Mouse (Mus musculus) regulatory T cell (primary cell): ENCODE data around the gene Grin3b.

ENCODE experiments used
- in situ Hi-C: fragments of 300-600 bp; cut with MboI, MseI; formaldehyde crosslinking; loops from one replicate; pipeline ENCODE4 v1.15.1; 2025; ENCODE audit warnings: high pct_unique_total_duplicates

The Grin3b gene

DNA sequence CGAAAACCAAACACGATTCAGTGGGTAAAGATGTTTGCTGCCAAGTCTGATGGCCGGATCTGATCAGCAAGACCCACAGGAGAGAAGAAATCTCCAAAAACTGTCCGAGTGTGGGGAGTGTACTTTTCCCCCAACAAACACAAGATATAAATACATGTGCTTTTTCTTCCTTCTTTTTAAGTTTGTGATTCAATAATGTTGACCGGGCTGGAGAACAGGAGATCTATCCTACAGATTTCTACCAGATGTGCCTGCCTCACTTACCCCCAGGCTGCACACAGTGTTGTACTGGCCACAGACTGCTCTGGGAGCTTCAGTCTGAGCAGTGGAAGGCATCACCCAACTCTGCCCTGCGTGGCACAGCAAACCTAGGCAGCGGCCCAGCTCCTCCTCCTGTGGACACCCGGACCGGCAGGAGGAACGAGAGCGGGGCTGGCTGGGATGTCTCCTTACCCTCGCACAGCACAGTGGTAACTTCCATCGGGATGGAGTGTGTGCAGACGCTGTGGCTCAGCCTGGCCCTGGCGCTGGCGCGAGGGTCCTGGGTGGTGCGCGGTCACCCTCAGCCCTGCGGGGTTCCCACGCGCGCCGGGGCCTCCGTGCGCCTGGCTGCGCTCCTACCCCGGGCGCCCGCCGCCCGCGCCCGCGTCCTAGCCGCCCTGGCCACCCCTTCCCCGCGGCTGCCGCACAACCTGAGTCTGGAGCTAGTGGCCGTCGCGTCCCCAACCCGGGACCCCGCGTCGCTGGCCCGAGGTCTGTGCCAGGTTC lies at the start of gene Grin3b:
Grin3b (plus strand) TSS at position 301 of the 768 bp plus-strand sequence.
- in situ Hi-C loops = no loop called here

DNA sequence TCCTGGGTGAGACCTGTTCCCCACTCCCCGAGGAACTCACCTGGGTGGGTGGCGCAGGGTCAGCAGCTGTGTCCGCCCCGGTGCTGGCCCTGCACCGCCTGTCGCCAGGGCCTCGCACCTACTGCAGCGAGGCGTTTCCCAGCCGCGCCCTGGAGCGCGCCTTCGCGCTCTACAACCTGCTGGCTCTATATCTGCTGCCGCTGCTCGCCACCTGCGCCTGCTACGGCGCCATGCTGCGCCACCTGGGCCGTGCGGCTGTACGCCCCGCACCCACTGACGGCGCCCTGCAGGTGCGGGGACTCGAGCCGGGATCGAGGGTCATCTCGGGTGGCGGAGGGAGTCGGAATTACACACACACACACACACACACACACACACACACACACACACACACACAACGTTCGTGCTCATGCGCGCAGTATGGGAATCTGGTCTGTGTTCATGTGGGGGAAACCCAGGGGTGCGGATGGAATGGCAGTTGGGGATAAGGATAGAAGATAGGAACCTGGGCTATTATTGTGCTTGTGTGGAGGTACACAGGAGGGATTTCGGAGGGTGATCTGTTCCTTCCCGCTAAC lies 49.5 kb upstream of the Grin3b start, which contains the start of gene R3hdm4:
R3hdm4 (minus strand) TSS at position 251 of the 578 bp plus-strand sequence.
- in situ Hi-C loops = loop anchor here (5.0 kb wide), 1 partner anchor 89 kb away; no protein-coding TSS in a partner anchor

DNA sequence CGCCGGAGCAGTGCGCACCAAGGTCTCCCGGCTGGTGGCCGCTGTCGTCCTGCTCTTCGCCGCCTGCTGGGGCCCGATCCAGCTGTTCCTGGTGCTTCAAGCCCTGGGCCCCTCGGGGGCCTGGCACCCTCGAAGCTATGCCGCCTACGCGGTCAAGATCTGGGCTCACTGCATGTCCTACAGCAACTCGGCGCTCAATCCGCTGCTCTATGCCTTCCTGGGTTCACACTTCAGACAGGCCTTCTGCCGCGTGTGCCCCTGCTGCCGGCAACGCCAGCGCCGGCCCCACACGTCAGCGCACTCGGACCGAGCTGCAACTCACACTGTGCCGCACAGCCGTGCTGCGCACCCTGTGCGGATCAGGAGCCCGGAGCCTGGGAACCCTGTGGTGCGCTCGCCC lies 48.9 kb upstream of the Grin3b start:
- in situ Hi-C loops = loop anchor here (5.0 kb wide), 1 partner anchor 89 kb away; no protein-coding TSS in a partner anchor

DNA sequence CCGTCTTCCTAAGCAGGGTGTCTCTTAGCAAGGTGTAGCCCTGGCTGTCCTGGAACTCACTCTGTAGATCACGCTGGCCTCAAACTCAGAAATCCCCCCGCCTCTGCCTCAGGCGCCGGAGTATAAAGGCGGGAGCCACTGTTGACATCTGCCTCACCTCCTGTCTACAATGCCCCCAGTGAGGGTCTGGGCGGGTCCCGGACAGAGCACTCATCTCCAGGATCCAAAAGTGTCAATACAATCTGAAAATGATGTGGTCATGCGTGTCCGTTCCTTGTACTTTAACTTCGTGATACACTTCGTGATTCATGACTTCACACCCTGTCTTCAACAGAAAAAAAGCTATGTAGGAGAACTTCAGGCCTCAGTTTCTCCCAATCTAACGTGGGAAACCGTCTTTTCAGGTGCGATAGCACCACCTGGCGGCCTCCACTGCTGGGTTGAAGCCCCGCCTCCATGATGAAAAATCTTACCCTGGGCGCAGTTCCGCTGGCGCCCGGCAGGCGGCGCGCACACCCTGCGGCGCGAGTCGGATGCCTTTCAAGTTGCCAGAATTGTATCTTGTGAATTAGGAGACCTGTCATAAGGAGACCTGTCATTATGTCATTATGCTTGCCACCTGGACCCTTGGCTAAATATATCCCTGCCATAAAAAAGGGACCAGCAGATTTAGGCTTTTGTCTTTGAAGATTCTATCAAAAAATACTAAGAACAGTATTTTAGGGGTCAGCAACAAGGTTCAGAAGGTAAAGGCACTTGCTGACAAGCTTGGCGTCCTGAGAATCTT lies 45.3 kb upstream of the Grin3b start:
- in situ Hi-C loops = loop anchor here (5.0 kb wide), 1 partner anchor 93 kb away; no protein-coding TSS in a partner anchor

DNA sequence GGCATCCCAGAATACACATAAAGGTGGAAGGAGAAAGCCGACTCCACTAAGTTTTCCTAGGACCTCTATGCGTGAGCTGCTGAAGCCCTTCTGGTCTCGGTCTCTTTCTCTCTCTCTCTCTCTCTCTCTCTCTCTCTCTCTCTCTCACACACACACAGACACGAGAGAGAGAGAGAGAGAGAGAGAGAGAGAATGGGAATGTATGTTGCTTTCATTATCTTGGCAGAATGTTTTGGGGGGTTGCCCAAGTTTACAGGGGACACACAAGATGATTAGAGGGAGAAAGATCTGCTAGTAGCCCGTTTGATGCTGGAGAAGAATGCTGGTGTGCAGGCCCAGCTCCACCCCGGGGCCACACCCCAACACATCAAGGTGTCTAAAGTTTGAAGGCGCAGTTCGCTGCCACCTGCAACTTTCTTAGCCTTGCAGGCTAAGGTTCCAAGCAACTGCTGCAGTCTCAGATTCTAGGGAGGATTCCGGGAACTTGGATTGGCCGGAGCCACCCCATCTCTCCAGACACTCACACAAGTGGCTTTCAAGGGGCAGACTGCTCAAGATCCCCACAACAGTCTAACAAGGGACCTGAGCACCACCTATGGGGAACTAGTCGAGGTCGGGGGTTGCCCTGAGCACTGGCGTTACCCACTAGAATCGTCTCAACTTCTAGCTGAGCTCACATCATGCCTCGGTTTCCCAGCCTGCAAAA lies 44.6 kb upstream of the Grin3b start:
- in situ Hi-C loops = no loop called here

DNA sequence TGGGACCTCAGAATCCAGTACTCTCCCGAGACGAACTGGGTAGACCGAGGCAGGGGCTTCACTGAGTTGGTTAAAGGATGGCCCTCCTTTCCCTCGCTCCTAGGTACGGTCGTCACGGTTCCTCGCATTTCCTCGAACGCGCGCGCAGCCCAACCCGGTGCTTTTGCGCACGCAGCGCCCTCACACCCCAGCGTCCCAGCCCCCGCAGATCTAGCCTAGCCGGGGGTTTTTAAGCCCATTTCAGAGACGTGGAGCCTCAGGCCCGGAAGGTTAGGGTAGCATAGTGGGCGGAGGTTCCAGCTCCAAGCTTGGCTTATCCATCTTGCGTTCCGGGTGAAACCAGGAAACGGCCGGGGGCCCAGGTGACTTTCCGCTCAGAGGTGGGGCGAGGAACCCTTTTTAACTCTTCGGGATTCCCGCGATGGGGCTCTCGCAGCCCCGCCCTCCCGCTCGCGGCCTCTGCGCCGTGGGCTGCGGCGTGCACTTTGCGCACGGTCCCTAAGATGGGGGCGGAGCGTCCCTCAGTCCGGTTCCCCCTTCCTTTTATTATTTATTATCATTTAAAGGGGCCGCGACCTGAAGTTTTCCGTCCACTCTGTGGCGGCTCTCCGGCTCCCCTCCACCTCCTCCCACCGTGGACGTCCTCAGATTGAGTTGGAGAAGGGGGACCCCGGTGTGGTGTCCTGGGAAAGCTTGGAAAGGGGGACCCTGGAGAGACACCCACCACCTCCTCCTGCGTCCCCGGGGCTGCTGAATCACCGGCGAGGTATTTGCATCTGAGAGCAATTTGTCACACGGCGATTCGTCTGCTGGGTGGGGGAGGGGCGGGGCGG lies 43.8 kb upstream of the Grin3b start, which contains the start of gene Arid3a:
Arid3a (plus strand) TSS at position 553 of the 833 bp plus-strand sequence.
- in situ Hi-C loops = no loop called here

DNA sequence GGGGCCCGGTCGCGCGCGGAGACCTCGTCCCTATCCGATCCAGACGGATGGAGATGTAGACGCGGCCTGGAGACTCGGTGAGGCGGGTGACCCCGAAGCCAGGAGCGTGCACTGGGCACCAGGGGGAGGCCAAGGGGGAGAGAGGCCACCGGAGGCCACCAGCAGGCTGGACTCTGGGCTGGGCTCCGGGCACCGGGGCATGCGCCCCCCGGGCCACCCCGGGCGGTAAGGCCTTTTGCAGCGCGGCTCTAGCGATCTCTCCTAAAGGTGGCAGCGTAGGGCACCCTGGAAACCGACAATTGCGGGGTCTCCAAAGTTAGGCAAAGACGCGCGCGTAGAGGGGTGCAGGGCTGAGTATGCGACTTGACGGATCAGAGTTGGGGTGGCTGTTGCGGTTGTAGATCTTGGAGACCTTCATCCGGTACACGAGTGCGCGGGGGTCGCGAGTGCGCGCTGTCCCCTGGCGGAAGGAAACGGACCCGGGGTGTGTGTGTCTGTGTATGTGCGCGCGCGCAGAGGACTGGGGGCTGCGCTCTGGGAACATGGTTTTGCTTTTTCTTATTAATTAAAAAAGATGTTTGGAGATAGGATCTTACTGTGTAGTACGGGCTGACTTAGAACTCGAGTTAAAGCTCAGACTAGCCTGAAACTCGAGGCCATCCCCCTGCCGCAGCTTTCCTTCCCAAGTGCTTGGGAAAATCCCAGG lies 43.0 kb upstream of the Grin3b start:
- in situ Hi-C loops = no loop called here

DNA sequence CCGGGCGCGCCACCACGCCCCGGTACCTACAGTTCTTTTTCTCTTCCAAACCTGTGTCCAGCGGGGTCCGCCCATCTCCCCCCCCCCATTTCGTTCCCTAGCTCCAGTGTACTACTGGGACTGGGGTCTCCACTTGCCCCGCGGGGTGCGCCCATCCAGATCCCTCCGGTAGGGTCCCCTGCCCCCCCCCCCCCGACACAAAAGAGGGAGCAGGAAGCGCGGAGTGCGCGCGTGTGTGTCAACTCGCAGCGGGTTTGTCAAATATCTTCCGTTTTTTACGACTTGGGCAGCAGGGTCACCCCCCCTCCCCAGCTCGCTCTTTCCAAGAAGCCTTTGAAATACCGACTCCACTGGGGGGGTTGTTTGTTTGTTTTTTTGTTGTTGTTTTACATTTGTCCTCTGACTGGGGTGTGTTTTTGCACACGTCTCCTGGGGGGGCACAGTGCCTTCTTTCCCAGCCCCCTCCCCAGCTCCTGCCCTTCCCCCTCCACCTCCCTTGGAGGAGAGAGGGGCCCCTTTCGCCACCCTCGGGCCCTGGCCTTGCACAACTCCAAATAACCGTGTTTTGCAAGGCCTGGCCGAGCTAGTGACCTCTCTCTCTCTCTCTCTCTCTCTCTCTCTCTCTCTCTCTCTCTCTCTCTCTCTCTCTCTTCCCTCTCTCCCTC lies 42.4 kb upstream of the Grin3b start:
- in situ Hi-C loops = no loop called here

DNA sequence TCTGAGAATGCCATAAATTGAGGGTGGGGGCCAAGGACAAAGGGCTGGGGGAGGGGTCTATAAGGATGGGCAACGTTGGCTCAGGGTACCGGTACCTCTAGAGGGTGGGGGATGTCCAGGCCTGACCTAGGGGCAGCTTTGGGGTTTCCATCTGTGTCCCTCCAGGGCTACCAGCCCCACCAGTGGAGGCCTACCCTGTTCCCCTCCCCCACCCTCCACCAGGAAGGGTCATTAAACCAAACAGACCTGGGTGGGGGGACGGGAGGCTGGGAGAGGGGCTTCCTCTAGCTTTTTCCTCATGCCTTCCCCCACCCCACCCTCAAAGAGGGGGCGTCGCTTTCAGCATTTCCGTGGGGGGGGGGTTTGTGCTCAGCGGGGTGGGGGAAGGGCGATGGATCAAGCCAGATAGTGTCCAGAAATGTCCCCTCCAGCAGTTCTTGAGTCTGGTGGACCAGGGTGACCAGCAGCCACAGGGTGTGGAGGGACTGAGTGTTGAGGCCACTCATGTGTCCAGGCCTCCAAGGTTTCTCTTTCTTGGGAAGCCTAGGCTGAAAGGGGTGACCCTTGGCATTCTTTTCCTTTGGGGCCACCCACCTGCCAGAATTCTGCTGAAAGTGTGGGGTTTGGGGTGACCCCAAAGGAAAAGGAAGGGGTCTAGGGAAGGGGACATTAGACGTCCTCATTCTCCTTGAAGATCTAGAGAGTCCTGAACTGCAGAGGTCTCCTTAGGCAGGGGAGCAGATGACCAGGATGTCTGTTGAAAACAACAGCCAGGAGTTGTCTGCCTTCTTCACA lies 41.4 kb upstream of the Grin3b start:
- in situ Hi-C loops = no loop called here

DNA sequence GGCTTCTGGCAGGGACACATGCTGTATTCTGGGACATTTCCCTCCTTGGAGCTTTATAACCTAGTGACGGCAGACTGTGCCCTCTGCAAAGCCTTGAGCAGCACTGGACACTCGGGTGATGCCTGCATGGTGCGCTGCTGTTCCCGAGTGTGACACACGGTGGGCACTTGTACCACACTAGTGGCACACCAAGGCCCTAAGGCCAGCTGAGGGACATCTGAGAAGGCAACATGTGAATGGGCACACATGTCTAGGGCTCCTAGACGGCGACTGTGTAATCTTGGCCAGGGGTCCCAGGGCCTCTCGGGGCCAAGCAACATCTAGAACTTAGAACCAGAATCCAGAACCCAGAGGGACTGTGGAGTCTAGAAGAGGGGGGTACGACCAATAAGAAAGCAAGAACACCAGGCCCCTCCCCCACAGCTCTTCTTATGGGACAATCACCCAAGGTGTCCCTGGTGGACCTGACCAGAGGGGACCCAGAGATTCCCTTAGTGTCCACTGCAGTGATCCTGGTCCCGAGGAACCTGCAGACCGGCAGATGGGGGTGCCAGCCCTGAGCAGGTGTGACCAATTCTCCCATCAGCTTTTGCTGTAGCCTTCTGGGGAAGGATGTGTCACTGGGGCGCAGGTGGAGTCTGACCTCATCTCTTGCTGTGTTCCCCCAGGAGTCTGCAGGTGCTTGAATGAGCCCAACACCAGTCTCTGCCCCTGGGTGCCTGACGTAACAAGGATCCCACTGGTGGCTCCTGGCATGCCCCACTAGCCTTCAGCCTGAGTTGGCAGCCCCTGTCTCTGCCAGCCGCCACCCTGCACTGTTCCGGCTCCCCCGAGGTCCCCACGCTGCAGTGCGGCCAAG lies 40.3 kb upstream of the Grin3b start:
- in situ Hi-C loops = no loop called here

DNA sequence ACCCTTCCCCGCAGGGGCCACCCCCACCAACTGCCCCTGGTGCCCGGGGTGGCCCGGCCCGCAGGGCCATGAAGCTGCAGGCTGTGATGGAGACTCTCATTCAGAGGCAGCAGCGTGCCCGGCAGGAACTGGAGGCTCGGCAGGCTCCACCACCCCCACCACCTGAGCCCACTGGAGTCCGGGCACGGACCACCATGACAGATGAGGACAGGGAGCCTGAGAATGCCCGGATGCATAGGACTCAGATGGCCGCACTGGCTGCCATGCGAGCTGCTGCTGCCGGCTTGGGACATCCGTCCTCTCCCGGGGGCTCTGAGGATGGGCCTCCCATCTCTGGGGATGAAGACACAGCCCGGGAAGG lies 39.7 kb upstream of the Grin3b start:
- in situ Hi-C loops = no loop called here

DNA sequence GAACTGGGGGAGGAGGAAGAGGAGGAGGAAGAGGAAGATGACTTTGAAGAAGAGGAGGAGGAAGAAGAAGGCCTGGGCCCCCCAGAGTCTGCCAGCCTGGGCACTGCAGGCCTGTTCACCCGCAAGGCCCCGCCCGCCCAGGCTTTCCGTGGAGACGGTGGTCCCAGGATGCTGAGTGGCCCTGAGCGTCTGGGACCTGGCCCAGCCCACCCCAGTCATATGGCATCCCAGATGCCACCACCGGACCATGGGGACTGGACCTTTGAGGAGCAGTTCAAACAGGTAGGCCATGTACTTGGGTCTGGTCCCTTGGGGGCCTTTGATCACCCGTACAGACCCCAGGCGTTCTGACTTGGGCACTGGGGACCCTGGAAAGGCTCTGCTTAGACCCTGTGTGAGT lies 38.7 kb upstream of the Grin3b start:
- in situ Hi-C loops = no loop called here

DNA sequence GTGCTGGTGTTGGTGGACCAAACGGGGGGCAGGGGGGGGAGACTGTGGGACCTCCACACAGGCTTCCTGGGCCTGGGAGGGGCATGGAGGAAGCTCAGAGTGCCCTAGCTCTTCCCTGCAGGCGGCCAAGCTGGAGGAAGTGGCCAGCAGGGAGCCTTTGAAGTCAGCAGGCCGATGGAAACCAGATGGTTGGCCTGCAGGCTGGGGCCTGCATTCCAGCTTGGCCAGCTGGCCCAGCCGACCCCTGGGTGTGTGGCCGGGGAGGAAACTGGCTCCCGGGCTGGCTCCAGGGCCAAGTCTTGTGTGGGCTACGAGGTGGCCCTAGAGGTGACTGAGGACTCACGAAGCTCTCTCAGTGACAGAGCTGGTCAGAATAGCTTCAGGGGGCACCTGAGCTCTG lies 37.8 kb upstream of the Grin3b start:
- in situ Hi-C loops = no loop called here

DNA sequence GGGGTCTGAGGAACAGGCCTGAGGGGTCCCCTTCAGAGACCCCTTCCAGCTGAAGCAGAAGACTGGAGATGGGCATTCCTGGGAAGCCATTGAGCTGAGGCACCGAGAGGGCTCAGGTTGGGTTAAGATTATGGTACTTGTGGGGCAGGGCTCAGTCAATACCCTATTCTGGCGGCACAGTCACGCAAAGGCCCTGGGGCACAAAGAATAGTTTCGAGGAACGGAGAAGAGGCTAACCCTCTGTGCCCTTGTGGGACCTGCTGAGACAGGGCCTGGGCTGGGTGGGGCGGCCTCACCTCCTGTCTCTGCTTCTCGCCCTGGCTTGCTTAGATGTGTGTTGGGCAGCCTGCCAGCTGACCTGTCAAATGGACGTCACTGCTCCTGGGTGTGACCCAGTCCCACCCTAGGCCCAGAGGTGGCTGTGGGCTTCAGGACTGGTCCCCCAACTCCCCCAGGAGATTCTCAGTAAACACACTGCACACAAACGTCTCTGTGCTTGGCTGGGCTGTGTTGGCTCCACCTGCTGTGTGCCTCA lies 37.3 kb upstream of the Grin3b start:
- in situ Hi-C loops = no loop called here

DNA sequence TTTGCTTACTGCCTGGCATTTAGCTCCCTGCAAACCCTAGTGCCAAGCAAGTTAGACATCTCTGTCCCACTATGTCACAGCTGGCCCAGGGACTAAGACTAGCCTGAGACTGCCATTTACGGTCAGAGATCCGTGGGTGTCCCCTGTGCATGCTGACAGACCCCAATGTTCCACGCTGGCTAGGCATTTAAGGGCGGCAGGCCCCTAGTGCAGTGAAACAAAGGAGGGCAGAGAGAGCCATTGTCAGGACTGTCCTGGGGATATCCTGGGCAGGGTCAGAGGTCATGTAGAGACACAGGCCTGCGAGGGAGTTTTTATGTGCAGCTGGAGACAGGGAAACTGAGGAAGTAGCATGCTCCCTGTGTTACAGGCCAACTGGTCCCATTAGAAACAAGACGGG lies 36.7 kb upstream of the Grin3b start:
- in situ Hi-C loops = no loop called here

DNA sequence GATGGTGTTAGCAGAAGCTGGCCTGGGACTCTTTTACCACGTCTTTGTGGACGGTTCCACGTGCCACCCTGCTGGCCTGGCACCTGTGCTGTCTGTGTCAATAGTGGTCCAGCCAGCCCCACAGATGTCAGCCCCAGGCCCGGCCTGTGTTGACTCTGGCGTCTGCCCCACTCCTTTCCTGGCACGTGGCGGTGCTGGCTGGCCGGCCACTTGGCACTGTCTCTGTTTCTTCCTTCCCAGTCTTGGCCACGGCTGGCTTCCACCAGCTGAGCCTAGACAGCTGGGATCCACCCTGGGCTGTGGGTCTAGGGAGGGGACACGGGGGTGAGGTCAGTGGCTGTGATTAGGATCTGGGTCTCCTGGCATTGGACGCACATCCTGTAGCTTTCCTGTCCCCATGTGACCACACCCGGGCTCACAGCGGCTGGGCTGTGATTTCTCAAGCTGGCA lies 36.2 kb upstream of the Grin3b start:
- in situ Hi-C loops = no loop called here

DNA sequence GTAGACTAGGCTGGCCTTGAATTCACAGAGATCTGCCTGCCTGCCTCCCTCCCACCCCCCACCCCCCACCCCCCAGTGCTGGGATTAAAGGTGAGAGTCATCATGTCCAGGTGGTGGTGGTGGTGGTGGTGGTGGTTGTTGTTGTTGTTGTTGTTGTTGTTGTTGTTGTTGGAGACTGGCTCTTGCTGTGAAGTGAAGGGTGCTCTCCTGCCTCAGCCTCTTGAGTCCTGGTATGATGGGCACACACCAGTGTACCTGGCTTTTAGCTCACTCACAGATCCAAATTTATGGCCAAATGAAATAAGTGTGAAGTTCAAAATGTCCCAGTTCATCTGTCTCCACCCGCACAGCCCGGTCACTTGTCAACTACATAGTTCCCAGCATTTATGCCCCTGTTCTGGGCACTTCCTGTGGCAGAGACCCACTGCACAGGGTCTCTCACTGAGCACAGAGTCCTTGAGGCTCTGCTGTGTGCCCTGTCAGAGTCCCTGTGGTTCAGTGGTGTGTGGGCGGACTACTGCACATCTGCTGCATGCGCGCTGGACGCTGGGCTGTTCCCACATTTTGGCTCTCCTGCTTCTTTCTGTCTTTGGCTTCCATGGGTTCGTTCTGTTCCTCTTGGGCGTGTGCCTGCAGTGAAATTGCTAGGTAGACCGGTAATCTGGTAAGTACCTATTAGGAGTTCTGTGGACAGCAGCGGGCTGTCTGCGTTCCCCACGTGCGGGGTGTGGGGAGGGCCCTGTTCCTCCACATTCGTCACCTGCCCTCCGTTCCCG lies 35.5 kb upstream of the Grin3b start:
- in situ Hi-C loops = loop anchor here (5.0 kb wide), 1 partner anchor 38 kb away; no protein-coding TSS in a partner anchor
